Mouse (Mus musculus): ENCODE results near the gene Fhit. TPM values are rescaled to one million over a fixed set of nuclear protein-coding genes. Genes with fewer than 3 reads are reported as not detected.

The Fhit gene
- polyA plus RNA-seq, 1 experiment from 2014 or later, result 1.9 TPM

GRCm38 (mm10) chr14:9646233-9646632 lies 1515.6 kb downstream of the Fhit start:
- H3K4me1 ChIP-seq (ENCODE audit: control insufficient read depth, low read depth, low read length), result no peaks in the 10 kb centered on the region
- H3K36me3 ChIP-seq (ENCODE audit: control insufficient read depth, insufficient read depth), result no peaks in the 10 kb centered on the region
- WGBS (ENCODE audit: insufficient replicate concordance), result 69% methylated on average over 7 of the region's 7 CpGs
- H3K4me2 ChIP-seq (ENCODE audit: low read depth, low read length), result no peak overlapping the region
- H3K4me3 ChIP-seq (ENCODE audit: low read depth, low read length), result no peak overlapping the region
- no peak overlapping the region for H3K27ac ChIP-seq (ENCODE audit: low read length)
- H3K27me3 ChIP-seq (ENCODE audit: control insufficient read depth, insufficient read depth, low read depth, low read length), result no peaks in the 10 kb centered on the region
- no peak overlapping the region for H3K9ac ChIP-seq (ENCODE audit: low read depth, low read length)
- ATAC-seq (ENCODE audit: low read depth), result no peak
- H3K9me3 ChIP-seq (replicated peaks; ENCODE audit: control insufficient read depth, low read length), result no peaks in the 10 kb centered on the region

- WGBS (ENCODE audit: insufficient replicate concordance), result 47% methylated on average over 9 of the region's 9 CpGs
- H3K27ac ChIP-seq (ENCODE audit: low read length), result no peak overlapping the region
- no peak overlapping the region for H3K9ac ChIP-seq (ENCODE audit: low read depth, low read length)
- ATAC-seq (ENCODE audit: low read depth), result no peak
- no peaks in the 10 kb centered on the region for H3K4me1 ChIP-seq (ENCODE audit: control insufficient read depth, low read depth, low read length)
- H3K27me3 ChIP-seq (ENCODE audit: control insufficient read depth, insufficient read depth, low read depth, low read length), result no peaks in the 10 kb centered on the region
- no peak overlapping the region for H3K4me3 ChIP-seq (ENCODE audit: low read depth, low read length)
- H3K4me2 ChIP-seq (ENCODE audit: low read depth, low read length), result no peak overlapping the region
- no peaks in the 10 kb centered on the region for H3K9me3 ChIP-seq (replicated peaks; ENCODE audit: control insufficient read depth, low read length)
- H3K36me3 ChIP-seq (ENCODE audit: control insufficient read depth, insufficient read depth), result no peaks in the 10 kb centered on the region
Observed at GRCm38 (mm10) chr14:9644216-9645166, 1517.3 kb downstream of the Fhit start.

- no peak for ATAC-seq (ENCODE audit: low read depth)
- H3K4me3 ChIP-seq (ENCODE audit: low read depth, low read length), result no peak overlapping the region
- H3K9me3 ChIP-seq (replicated peaks; ENCODE audit: control insufficient read depth, low read length), result no peaks in the 10 kb centered on the region
- H3K36me3 ChIP-seq (ENCODE audit: control insufficient read depth, insufficient read depth), result no peaks in the 10 kb centered on the region
- no peak overlapping the region for H3K27ac ChIP-seq (ENCODE audit: low read length)
- no peaks in the 10 kb centered on the region for H3K4me1 ChIP-seq (ENCODE audit: control insufficient read depth, low read depth, low read length)
- H3K9ac ChIP-seq (ENCODE audit: low read depth, low read length), result no peak overlapping the region
- 65% methylated on average over 7 of the region's 7 CpGs for WGBS (ENCODE audit: insufficient replicate concordance)
- no peaks in the 10 kb centered on the region for H3K27me3 ChIP-seq (ENCODE audit: control insufficient read depth, insufficient read depth, low read depth, low read length)
- no peak overlapping the region for H3K4me2 ChIP-seq (ENCODE audit: low read depth, low read length)
Observed at GRCm38 (mm10) chr14:9643700-9644099, 1518.1 kb downstream of the Fhit start.

- Histone ChIP-seq H3K4me2 (ENCODE audit: low read depth, low read length) (no peak overlapping the region), H3K9ac (ENCODE audit: low read depth, low read length) (no peak overlapping the region), H3K4me3 (ENCODE audit: low read depth, low read length) (no peak overlapping the region), H3K27me3 (ENCODE audit: control insufficient read depth, insufficient read depth, low read depth, low read length) (no peaks in the 10 kb centered on the region), H3K36me3 (ENCODE audit: control insufficient read depth, insufficient read depth) (no peaks in the 10 kb centered on the region), H3K4me1 (ENCODE audit: control insufficient read depth, low read depth, low read length) (no peaks in the 10 kb centered on the region), H3K27ac (ENCODE audit: low read length) (no peak overlapping the region), H3K9me3 (replicated peaks; ENCODE audit: control insufficient read depth, low read length) (no peaks in the 10 kb centered on the region)
- WGBS (ENCODE audit: insufficient replicate concordance), result 57% methylated on average over 6 of the region's 6 CpGs
- no peak for ATAC-seq (ENCODE audit: low read depth)
Observed at GRCm38 (mm10) chr14:9642628-9643027, 1519.2 kb downstream of the Fhit start.

DNA sequence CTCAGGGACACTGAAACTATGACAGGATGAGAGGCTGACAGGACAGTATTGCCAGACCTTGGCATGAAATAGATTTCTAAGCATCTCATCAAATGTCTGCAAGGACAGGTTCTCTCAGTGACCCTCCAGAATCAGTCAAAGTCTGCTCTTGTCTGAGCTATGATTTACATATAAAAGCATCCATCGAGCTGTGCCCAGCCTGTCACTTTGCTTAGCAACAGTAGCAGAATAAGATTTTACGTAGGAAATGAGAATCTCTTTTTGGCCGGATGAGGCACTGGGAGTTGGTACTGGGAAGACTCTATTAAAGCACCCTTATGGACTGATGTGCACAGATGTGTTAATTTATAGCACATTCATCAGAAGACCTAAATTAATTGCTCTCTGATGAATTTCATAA lies 1519.8 kb downstream of the Fhit start:
- no peak overlapping the region for H3K4me3 ChIP-seq (ENCODE audit: low read depth, low read length)
- no peak for ATAC-seq (ENCODE audit: low read depth)
- H3K9me3 ChIP-seq (replicated peaks; ENCODE audit: control insufficient read depth, low read length), result no peaks in the 10 kb centered on the region
- WGBS (ENCODE audit: insufficient replicate concordance), result 66% methylated on average over 3 of the region's 3 CpGs
- H3K27me3 ChIP-seq (ENCODE audit: control insufficient read depth, insufficient read depth, low read depth, low read length), result no peaks in the 10 kb centered on the region
- no peak overlapping the region for H3K9ac ChIP-seq (ENCODE audit: low read depth, low read length)
- H3K36me3 ChIP-seq (ENCODE audit: control insufficient read depth, insufficient read depth), result no peaks in the 10 kb centered on the region
- no peak overlapping the region for H3K4me2 ChIP-seq (ENCODE audit: low read depth, low read length)
- no peak overlapping the region for H3K27ac ChIP-seq (ENCODE audit: low read length)
- H3K4me1 ChIP-seq (ENCODE audit: control insufficient read depth, low read depth, low read length), result no peaks in the 10 kb centered on the region

- 36% methylated on average over 1 of the region's 1 CpGs for WGBS (ENCODE audit: insufficient replicate concordance)
- Histone ChIP-seq H3K4me2 (ENCODE audit: low read depth, low read length) (no peak overlapping the region), H3K4me1 (ENCODE audit: control insufficient read depth, low read depth, low read length) (no peaks in the 10 kb centered on the region), H3K9me3 (replicated peaks; ENCODE audit: control insufficient read depth, low read length) (no peaks in the 10 kb centered on the region), H3K9ac (ENCODE audit: low read depth, low read length) (no peak overlapping the region), H3K4me3 (ENCODE audit: low read depth, low read length) (no peak overlapping the region), H3K27ac (ENCODE audit: low read length) (no peak overlapping the region), H3K27me3 (ENCODE audit: control insufficient read depth, insufficient read depth, low read depth, low read length) (no peaks in the 10 kb centered on the region), H3K36me3 (ENCODE audit: control insufficient read depth, insufficient read depth) (no peaks in the 10 kb centered on the region)
- no peak for ATAC-seq (ENCODE audit: low read depth)
Observed at GRCm38 (mm10) chr14:9634247-9634991, 1527.4 kb downstream of the Fhit start.

DNA sequence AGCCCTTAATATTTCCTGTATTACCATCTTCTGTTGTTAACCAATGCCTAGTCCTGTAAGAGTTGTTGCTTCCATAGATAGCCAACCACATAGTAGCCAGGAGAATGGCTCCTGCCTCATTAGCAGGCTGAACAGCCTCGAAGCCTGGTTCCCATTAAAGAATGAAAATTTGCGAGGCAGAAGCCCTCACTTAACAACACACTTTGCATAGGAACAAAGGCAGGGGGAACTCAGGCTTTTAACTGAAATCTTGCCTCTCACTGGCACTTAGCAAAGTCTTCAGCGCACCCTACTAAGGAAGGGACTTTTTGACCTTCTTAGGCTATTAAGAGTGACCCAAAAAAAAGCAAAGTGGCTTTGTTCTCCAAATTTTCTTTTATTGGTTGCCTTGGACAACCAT lies 1529.3 kb downstream of the Fhit start:
- 36% methylated on average over 3 of the region's 3 CpGs for WGBS (ENCODE audit: insufficient replicate concordance)

GRCm38 (mm10) chr14:9623219-9624043 lies 1538.4 kb downstream of the Fhit start:
- no peaks in the 10 kb centered on the region for H3K36me3 ChIP-seq (ENCODE audit: control insufficient read depth, insufficient read depth)
- no peak for ATAC-seq (ENCODE audit: low read depth)
- H3K27me3 ChIP-seq (ENCODE audit: control insufficient read depth, insufficient read depth, low read depth, low read length), result no peaks in the 10 kb centered on the region
- H3K4me1 ChIP-seq (ENCODE audit: control insufficient read depth, low read depth, low read length), result no peaks in the 10 kb centered on the region
- no peak overlapping the region for H3K4me2 ChIP-seq (ENCODE audit: low read depth, low read length)
- H3K4me3 ChIP-seq (ENCODE audit: low read depth, low read length), result no peak overlapping the region
- WGBS (ENCODE audit: insufficient replicate concordance), result 68% methylated on average over 6 of the region's 6 CpGs
- no peak overlapping the region for H3K9ac ChIP-seq (ENCODE audit: low read depth, low read length)
- no peak overlapping the region for H3K27ac ChIP-seq (ENCODE audit: low read length)
- no peaks in the 10 kb centered on the region for H3K9me3 ChIP-seq (replicated peaks; ENCODE audit: control insufficient read depth, low read length)

More for the DNA sequence above, 1529.3 kb downstream of the Fhit start:
- H3K27ac ChIP-seq (ENCODE audit: low read length), result no peak overlapping the region
- no peaks in the 10 kb centered on the region for H3K36me3 ChIP-seq (ENCODE audit: control insufficient read depth, insufficient read depth)
- no peak overlapping the region for H3K4me3 ChIP-seq (ENCODE audit: low read depth, low read length)
- no peaks in the 10 kb centered on the region for H3K9me3 ChIP-seq (replicated peaks; ENCODE audit: control insufficient read depth, low read length)
- no peaks in the 10 kb centered on the region for H3K27me3 ChIP-seq (ENCODE audit: control insufficient read depth, insufficient read depth, low read depth, low read length)
- H3K9ac ChIP-seq (ENCODE audit: low read depth, low read length), result no peak overlapping the region
- H3K4me2 ChIP-seq (ENCODE audit: low read depth, low read length), result no peak overlapping the region
- ATAC-seq (ENCODE audit: low read depth), result no peak
- H3K4me1 ChIP-seq (ENCODE audit: control insufficient read depth, low read depth, low read length), result no peaks in the 10 kb centered on the region
